Mouse (Mus musculus) myocyte (in vitro differentiated cells): ENCODE measurements around the gene Ets2.

Source experiments
- CEBPB ChIP-seq: IDR thresholded peaks from 2 replicates; pipeline ENCODE4 v1.6.1; 2011; ENCODE audit warnings: mild to moderate bottlenecking, moderate library complexity; ENCODE audit not compliant: poor library complexity, insufficient read depth, severe bottlenecking
- E2F4 ChIP-seq: IDR thresholded peaks from one replicate; pipeline ENCODE4 v1.6.1; 2011; ENCODE audit warnings: mild to moderate bottlenecking, control low read depth, moderate library complexity; ENCODE audit not compliant: insufficient read depth
- MAX ChIP-seq: IDR thresholded peaks from one replicate; pipeline ENCODE4 v1.6.1; 2011; ENCODE audit warnings: low read depth, mild to moderate bottlenecking, control low read depth
- MYOG ChIP-seq, 3 experiments: IDR thresholded peaks; one replicate each; pipeline ENCODE4 v1.6.1; 2011; ENCODE audit warnings: control low read depth in 2 of 3, low read depth in 2 of 3, mild to moderate bottlenecking in 2 of 3; ENCODE audit not compliant: insufficient read length in 2 of 3, control insufficient read depth in 1 of 3, insufficient read depth in 1 of 3
- POLR2A ChIP-seq: IDR thresholded peaks from one replicate; pipeline ENCODE4 v1.6.1; 2011; ENCODE audit warnings: low read depth, mild to moderate bottlenecking, control low read depth, moderate library complexity; ENCODE audit not compliant: insufficient read length
- POLR2AphosphoS2 ChIP-seq: IDR thresholded peaks from one replicate; pipeline ENCODE4 v1.6.1; 2011; ENCODE audit warnings: low read depth, control low read depth; ENCODE audit not compliant: insufficient read length
- SRF ChIP-seq: IDR thresholded peaks from one replicate; pipeline ENCODE4 v1.6.1; 2011; ENCODE audit warnings: low read depth; ENCODE audit not compliant: control insufficient read depth, insufficient read length
- TCF12 ChIP-seq: IDR thresholded peaks from one replicate; pipeline ENCODE4 v1.6.1; 2011; ENCODE audit warnings: mild to moderate bottlenecking, control low read depth; ENCODE audit not compliant: poor library complexity, insufficient read depth, severe bottlenecking
- USF1 ChIP-seq: IDR thresholded peaks from one replicate; pipeline ENCODE4 v1.6.1; 2011; ENCODE audit warnings: low read depth, mild to moderate bottlenecking, control low read depth, moderate library complexity

DNA sequence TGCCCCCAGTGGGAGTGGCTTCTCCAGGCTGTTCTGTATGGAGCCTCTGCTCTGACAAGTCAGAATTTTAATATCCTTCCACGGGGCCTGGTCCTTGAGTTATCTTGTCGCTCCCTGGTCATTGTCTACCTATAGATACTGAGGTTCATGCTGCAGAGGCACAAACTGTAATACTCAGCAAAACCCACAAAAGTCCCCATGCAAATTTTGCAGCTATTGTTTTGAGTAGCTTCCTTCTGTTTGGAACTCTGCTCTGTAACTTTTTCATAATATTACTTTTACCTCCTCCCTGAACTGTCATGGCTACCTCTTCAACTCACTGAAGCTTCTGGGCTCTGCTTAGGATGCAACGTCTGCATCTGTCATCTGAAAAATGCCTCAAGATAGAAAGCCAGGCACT lies 43.8 kb downstream of the Ets2 start:
- TF ChIP-seq POLR2AphosphoS2 (no peak), TCF12 (no peak), USF1 (no peak), SRF (no peak), POLR2A (no peak), MAX (no peak), CEBPB (no peak), E2F4 (no peak), MYOG (IDR thresholded peaks at IDR 0.05; ENCODE audit: control insufficient read depth in 1 of 3, insufficient read depth in 1 of 3, insufficient read length in 2 of 3, low read depth in 2 of 3) (no peak)
